Mouse (Mus musculus) forebrain, embryonic 15.5 days (tissue): Measurements from ENCODE around the gene 4930455H04Rik. TPM values are rescaled to one million over a fixed set of nuclear protein-coding genes. Genes with fewer than 3 reads are reported as not detected.

Experiments
- ATAC-seq: fragments of 200-750 bp; cut with Nextera tagmentation; replicated peaks from 2 replicates; pipeline ENCODE4 v1.8.0; 2017; ENCODE audit warnings: mild to moderate bottlenecking, moderate TSS enrichment, moderate library complexity
- H3K27ac ChIP-seq: fragments of 300-500 bp; sonication (generic); replicated peaks from 2 replicates; pipeline ENCODE4 v1.5.1; 2015; ENCODE audit warnings: mild to moderate bottlenecking, inconsistent platforms
- H3K27me3 ChIP-seq: fragments of 300-500 bp; sonication (generic); 2 replicates; pipeline ENCODE4 v1.6.1; 2015; ENCODE audit warnings: inconsistent platforms
- H3K36me3 ChIP-seq: fragments of 300-500 bp; sonication (generic); 2 replicates; pipeline ENCODE4 v1.6.1; 2015; ENCODE audit warnings: mild to moderate bottlenecking, inconsistent platforms
- H3K4me1 ChIP-seq: fragments of 300-500 bp; sonication (generic); 2 replicates; pipeline ENCODE4 v1.6.1; 2015; ENCODE audit warnings: inconsistent platforms
- H3K4me2 ChIP-seq: fragments of 300-500 bp; sonication (generic); replicated peaks from 2 replicates; pipeline ENCODE4 v1.6.1; 2015; ENCODE audit warnings: mild to moderate bottlenecking, inconsistent platforms
- H3K4me3 ChIP-seq: fragments of 300-500 bp; sonication (generic); 2 replicates; pipeline ENCODE4 v1.5.1; 2015; ENCODE audit warnings: mild to moderate bottlenecking, inconsistent platforms
- H3K9ac ChIP-seq: fragments of 300-500 bp; sonication (generic); replicated peaks from 2 replicates; pipeline ENCODE4 v1.6.1; 2015; ENCODE audit warnings: mild to moderate bottlenecking, inconsistent platforms
- H3K9me3 ChIP-seq: fragments of 300-500 bp; sonication (generic); 2 replicates; pipeline ENCODE4 v1.6.1; 2016; ENCODE audit warnings: inconsistent platforms
- WGBS: fragments of 180-500 bp; shearing (Covaris S2); methylation state at CpG from one replicate; pipeline ENCODE4 v1.1.7; 2015; ENCODE audit warnings: mixed read lengths; 5-methylcytosine and 5-hydroxymethylcytosine counted together
- polyA plus RNA-seq: library from polyadenylated mRNA; unstranded; fragments of >200 nt; fragmentation: Nextera tagmentation; extraction: Ambion mirVana; gene quantifications from 2 replicates; pipeline ENCODE4 v1.2.1, GENCODE M21; 2015

Gene 4930455H04Rik
- polyA plus RNA-seq, 1 experiment from 2014 or later: not detected

GRCm38 (mm10) chr3:116951489-116951888, 16.6 kb upstream of the 4930455H04Rik start:
- H3K4me2 ChIP-seq: no peak overlapping the region
- no peaks in the 10 kb centered on the region for H3K27me3 ChIP-seq
- no peak overlapping the region for H3K27ac ChIP-seq
- peaks cover 10% of the 10 kb centered on the region; the same call in 1 of the 2 replicates for H3K36me3 ChIP-seq
- ATAC-seq: no peak
- WGBS: 94% methylated on average over 3 of the region's 3 CpGs
- H3K9ac ChIP-seq: no peak overlapping the region
- H3K4me3 ChIP-seq: no peak overlapping the region
- no peaks in the 10 kb centered on the region for H3K4me1 ChIP-seq
- H3K9me3 ChIP-seq: no peaks in the 10 kb centered on the region

GRCm38 (mm10) chr3:116952242-116952899, 15.7 kb upstream of the 4930455H04Rik start:
- 87% methylated on average over 8 of the region's 8 CpGs for WGBS
- Histone ChIP-seq H3K4me2 (no peak overlapping the region), H3K27me3 (no peaks in the 10 kb centered on the region), H3K36me3 (0 out of 2 replicates have a peak, but pooled peaks cover 6% of the 10 kb centered on the region), H3K4me3 (no peak overlapping the region), H3K4me1 (no peaks in the 10 kb centered on the region), H3K27ac (no peak overlapping the region), H3K9ac (no peak overlapping the region), H3K9me3 (no peaks in the 10 kb centered on the region)
- ATAC-seq: no peak

GRCm38 (mm10) chr3:116953366-116953765, 14.7 kb upstream of the 4930455H04Rik start:
- H3K4me2 ChIP-seq: no peak overlapping the region
- H3K36me3 ChIP-seq: 0 out of 2 replicates have a peak, but pooled peaks cover 6% of the 10 kb centered on the region
- no peak overlapping the region for H3K9ac ChIP-seq
- H3K27me3 ChIP-seq: no peaks in the 10 kb centered on the region
- WGBS: 78% methylated on average over 6 of the region's 6 CpGs
- no peak overlapping the region for H3K4me3 ChIP-seq
- no peak for ATAC-seq
- H3K9me3 ChIP-seq: no peaks in the 10 kb centered on the region
- H3K4me1 ChIP-seq: no peaks in the 10 kb centered on the region
- H3K27ac ChIP-seq: no peak overlapping the region

GRCm38 (mm10) chr3:116955061-116955460, 13.0 kb upstream of the 4930455H04Rik start:
- Histone ChIP-seq H3K27me3 (no peaks in the 10 kb centered on the region), H3K27ac (no peak overlapping the region), H3K4me2 (no peak overlapping the region), H3K36me3 (0 out of 2 replicates have a peak, but pooled peaks cover 6% of the 10 kb centered on the region), H3K9ac (no peak overlapping the region), H3K9me3 (no peaks in the 10 kb centered on the region), H3K4me1 (no peaks in the 10 kb centered on the region), H3K4me3 (no peak overlapping the region)
- ATAC-seq: no peak
- 63% methylated on average over 6 of the region's 6 CpGs for WGBS

- WGBS: 86% methylated on average over 2 of the region's 2 CpGs
- no peak overlapping the region for H3K4me2 ChIP-seq
- no peak for ATAC-seq
- no peak overlapping the region for H3K9ac ChIP-seq
- 0 out of 2 replicates have a peak, but pooled peaks cover 3% of the 10 kb centered on the region for H3K4me1 ChIP-seq
- H3K27ac ChIP-seq: no peak overlapping the region
- H3K4me3 ChIP-seq: no peak overlapping the region
- no peaks in the 10 kb centered on the region for H3K27me3 ChIP-seq
- H3K9me3 ChIP-seq: no peaks in the 10 kb centered on the region
- H3K36me3 ChIP-seq: no peaks in the 10 kb centered on the region
Observed at GRCm38 (mm10) chr3:116960414-116960813, 7.7 kb upstream of the 4930455H04Rik start.

- no peak overlapping the region for H3K9ac ChIP-seq
- H3K36me3 ChIP-seq: no peaks in the 10 kb centered on the region
- 72% methylated on average over 15 of the region's 15 CpGs for WGBS
- H3K4me3 ChIP-seq: no peak overlapping the region
- ATAC-seq: no peak
- peaks cover 10% of the 10 kb centered on the region for H3K4me1 ChIP-seq
- no peak overlapping the region for H3K4me2 ChIP-seq
- no peak overlapping the region for H3K27ac ChIP-seq
- no peaks in the 10 kb centered on the region for H3K27me3 ChIP-seq
- no peaks in the 10 kb centered on the region for H3K9me3 ChIP-seq
Observed at GRCm38 (mm10) chr3:116961354-116962142, 6.5 kb upstream of the 4930455H04Rik start.

GRCm38 (mm10) chr3:116963213-116963612, 4.9 kb upstream of the 4930455H04Rik start:
- no peak overlapping the region for H3K4me2 ChIP-seq
- H3K36me3 ChIP-seq: no peaks in the 10 kb centered on the region
- H3K4me1 ChIP-seq: peaks cover 24% of the 10 kb centered on the region
- 77% methylated on average over 4 of the region's 4 CpGs for WGBS
- no peak for ATAC-seq
- H3K9me3 ChIP-seq: no peaks in the 10 kb centered on the region
- no peaks in the 10 kb centered on the region for H3K27me3 ChIP-seq
- H3K4me3 ChIP-seq: no peak overlapping the region
- H3K27ac ChIP-seq: no peak overlapping the region
- H3K9ac ChIP-seq: no peak overlapping the region

- H3K4me2 ChIP-seq: peak overlapping the region; percentile 16; the same call in 1 of the 2 replicates
- H3K9me3 ChIP-seq: no peaks in the 10 kb centered on the region
- H3K36me3 ChIP-seq: no peaks in the 10 kb centered on the region
- H3K27ac ChIP-seq: no peak overlapping the region
- no peak overlapping the region for H3K4me3 ChIP-seq
- 79% methylated on average over 9 of the region's 9 CpGs for WGBS
- no peaks in the 10 kb centered on the region for H3K27me3 ChIP-seq
- peaks cover 32% of the 10 kb centered on the region for H3K4me1 ChIP-seq
- no peak for ATAC-seq
- H3K9ac ChIP-seq: no peak overlapping the region
Observed at GRCm38 (mm10) chr3:116964426-116964825, 3.6 kb upstream of the 4930455H04Rik start.

- Histone ChIP-seq H3K4me2 (peak overlapping the region; percentile 44), H3K9ac (no peak overlapping the region), H3K4me1 (peaks cover 34% of the 10 kb centered on the region), H3K4me3 (peak overlapping the region; percentile 45), H3K9me3 (no peaks in the 10 kb centered on the region), H3K36me3 (no peaks in the 10 kb centered on the region), H3K27me3 (no peaks in the 10 kb centered on the region), H3K27ac (no peak overlapping the region)
- 19% methylated on average over 4 of the region's 4 CpGs for WGBS
- ATAC-seq: peak; percentile 68
Observed at GRCm38 (mm10) chr3:116966225-116966624, 1.8 kb upstream of the 4930455H04Rik start.

GRCm38 (mm10) chr3:116966800-116967199, 1.3 kb upstream of the 4930455H04Rik start:
- ATAC-seq: no peak
- no peaks in the 10 kb centered on the region for H3K9me3 ChIP-seq
- no peaks in the 10 kb centered on the region for H3K36me3 ChIP-seq
- peaks cover 34% of the 10 kb centered on the region for H3K4me1 ChIP-seq
- peak overlapping the region; percentile 44 for H3K4me2 ChIP-seq
- peak overlapping the region; percentile 50 for H3K27ac ChIP-seq
- peak overlapping the region; percentile 26; the same call in 1 of the 2 replicates for H3K9ac ChIP-seq
- 37% methylated on average over 6 of the region's 6 CpGs for WGBS
- no peaks in the 10 kb centered on the region for H3K27me3 ChIP-seq
- peak overlapping the region; percentile 45 for H3K4me3 ChIP-seq

GRCm38 (mm10) chr3:116967436-116967835, 631 bp upstream of the 4930455H04Rik start:
- Histone ChIP-seq H3K9ac (peak overlapping the region; percentile 26; the same call in 1 of the 2 replicates), H3K4me3 (peak overlapping the region; percentile 45), H3K4me2 (peak overlapping the region; percentile 44), H3K36me3 (no peaks in the 10 kb centered on the region), H3K4me1 (peaks cover 34% of the 10 kb centered on the region), H3K27ac (0 out of 2 replicates have a peak overlapping the region, but pooled peaks have one; percentile 50), H3K9me3 (no peaks in the 10 kb centered on the region), H3K27me3 (no peaks in the 10 kb centered on the region)
- ATAC-seq: no peak
- WGBS: 70% methylated on average over 6 of the region's 6 CpGs

- no peaks in the 10 kb centered on the region for H3K27me3 ChIP-seq
- peak within 1 kb of the TSS; percentile 55 for H3K9ac ChIP-seq
- 1% methylated on average over 17 of the region's 17 CpGs for WGBS
- H3K4me3 ChIP-seq: peak within 1 kb of the TSS; percentile 45
- H3K4me1 ChIP-seq: peaks cover 34% of the 10 kb centered on the region
- H3K9me3 ChIP-seq: no peaks in the 10 kb centered on the region
- ATAC-seq: peak; percentile 97
- H3K4me2 ChIP-seq: peak within 1 kb of the TSS; percentile 44
- H3K36me3 ChIP-seq: no peaks in the 10 kb centered on the region
- peak within 1 kb of the TSS; percentile 89 for H3K27ac ChIP-seq
Observed at GRCm38 (mm10) chr3:116968540-116968997, 502 bp downstream of the 4930455H04Rik start, which contains the start of gene Palmd. Gene Palmd (minus strand): TSS chr3:116968987.
